Mouse (Mus musculus) embryonic facial prominence, embryonic 14.5 days (tissue): ENCODE measurements around the gene Nadk2. TPM values are rescaled to one million over a fixed set of nuclear protein-coding genes. Genes with fewer than 3 reads are reported as not detected.

Experiments used
- ATAC-seq: fragments of 200-750 bp; cut with Nextera tagmentation; 2 replicates; pipeline ENCODE4 v1.8.0; 2017; ENCODE audit warnings: low read depth, moderate number of reproducible peaks, moderate TSS enrichment
- DNase-seq: peaks from one replicate; pipeline ENCODE4 v3.0.0-alpha.2; 2015; ENCODE audit warnings: low spot score
- H3K27ac ChIP-seq: fragments of 300-500 bp; sonication (generic); replicated peaks from 2 replicates; pipeline ENCODE4 v1.5.1; 2014; ENCODE audit warnings: low read depth, mild to moderate bottlenecking, low read length, moderate library complexity
- H3K27me3 ChIP-seq: fragments of 300-500 bp; sonication (generic); replicated peaks from 2 replicates; pipeline ENCODE4 v1.6.1; 2014; ENCODE audit warnings: low read length; ENCODE audit not compliant: control insufficient read depth, insufficient read depth
- H3K36me3 ChIP-seq: fragments of 300-500 bp; sonication (generic); 2 replicates; pipeline ENCODE4 v1.6.1; 2014; ENCODE audit warnings: low read length, mixed read lengths; ENCODE audit not compliant: control insufficient read depth, insufficient read depth
- H3K4me1 ChIP-seq: fragments of 300-500 bp; sonication (generic); 2 replicates; pipeline ENCODE4 v1.6.1; 2014; ENCODE audit warnings: antibody characterized with exemption, low read length; ENCODE audit not compliant: control insufficient read depth, insufficient read depth
- H3K4me2 ChIP-seq: fragments of 300-500 bp; sonication (generic); 2 replicates; pipeline ENCODE4 v1.6.1; 2014; ENCODE audit warnings: low read depth, mild to moderate bottlenecking, low read length, moderate library complexity, mixed read lengths
- H3K4me3 ChIP-seq: fragments of 300-500 bp; sonication (generic); 2 replicates; pipeline ENCODE4 v1.5.1; 2014; ENCODE audit warnings: low read depth, mild to moderate bottlenecking, low read length
- H3K9ac ChIP-seq: fragments of 300-500 bp; sonication (generic); 2 replicates; pipeline ENCODE4 v1.6.1; 2014; ENCODE audit warnings: low read depth, mild to moderate bottlenecking, low read length, moderate library complexity, mixed read lengths
- H3K9me3 ChIP-seq: fragments of 300-500 bp; sonication (generic); 2 replicates; pipeline ENCODE4 v1.6.1; 2016; ENCODE audit warnings: low read length; ENCODE audit not compliant: control insufficient read depth
- WGBS: fragments of 180-500 bp; shearing (Covaris S2); extraction: QIAGEN DNeasy Blood & Tissue Kit; methylation state at CpG from one replicate; pipeline ENCODE4 v1.1.7; 2014; 5-methylcytosine and 5-hydroxymethylcytosine counted together
- polyA plus RNA-seq: library from polyadenylated mRNA; unstranded; fragments of >200 nt; fragmentation: Nextera tagmentation; extraction: Ambion mirVana; gene quantifications from 2 replicates; pipeline ENCODE4 v1.2.1, GENCODE M21; 2014

Gene Nadk2
- polyA plus RNA-seq, 1 experiment from 2014 or later, result 26.6 TPM

GRCm38 (mm10) chr15:9073067-9073608 lies 2.1 kb downstream of the Nadk2 start:
- H3K27ac ChIP-seq, result 0 out of 2 replicates have a peak overlapping the region, but pooled peaks have one; percentile 93
- peak overlapping the region; percentile 88 for H3K4me3 ChIP-seq
- peaks cover 21% of the 10 kb centered on the region for H3K4me1 ChIP-seq
- peak overlapping the region; percentile 95 for H3K9ac ChIP-seq
- peak overlapping the region; percentile 76 for H3K4me2 ChIP-seq
- DNase-seq, result no peak
- H3K9me3 ChIP-seq, result no peaks in the 10 kb centered on the region
- H3K36me3 ChIP-seq, result no peaks in the 10 kb centered on the region
- WGBS, result 43% methylated on average over 12 of the region's 12 CpGs
- ATAC-seq, result no peak
- no peaks in the 10 kb centered on the region for H3K27me3 ChIP-seq

- ATAC-seq, result no peak
Observed at GRCm38 (mm10) chr15:9073684-9074083, 2.6 kb downstream of the Nadk2 start.

GRCm38 (mm10) chr15:9074139-9074538 lies 3.1 kb downstream of the Nadk2 start:
- Histone ChIP-seq H3K27ac (no peak overlapping the region), H3K27me3 (no peaks in the 10 kb centered on the region), H3K4me1 (peaks cover 28% of the 10 kb centered on the region), H3K9ac (no peak overlapping the region), H3K4me2 (no peak overlapping the region), H3K36me3 (no peaks in the 10 kb centered on the region), H3K9me3 (no peaks in the 10 kb centered on the region), H3K4me3 (no peak overlapping the region)
- ATAC-seq (no peak), DNase-seq (no peak)
- WGBS, result 28% methylated on average over 2 of the region's 2 CpGs

More at GRCm38 (mm10) chr15:9073684-9074083, 2.6 kb downstream of the Nadk2 start:
- no peak overlapping the region for H3K27ac ChIP-seq
- H3K4me2 ChIP-seq, result peak overlapping the region; percentile 76
- H3K4me3 ChIP-seq, result no peak overlapping the region
- DNase-seq, result no peak
- no peaks in the 10 kb centered on the region for H3K9me3 ChIP-seq
- no peaks in the 10 kb centered on the region for H3K36me3 ChIP-seq
- H3K4me1 ChIP-seq, result peaks cover 25% of the 10 kb centered on the region
- H3K27me3 ChIP-seq, result no peaks in the 10 kb centered on the region
- H3K9ac ChIP-seq, result no peak overlapping the region
- 84% methylated on average over 5 of the region's 5 CpGs for WGBS

GRCm38 (mm10) chr15:9074671-9075070 lies 3.6 kb downstream of the Nadk2 start:
- no peak overlapping the region for H3K27ac ChIP-seq
- no peak overlapping the region; the same call in 1 of the 2 replicates for H3K4me2 ChIP-seq
- WGBS, result 21% methylated on average over 4 of the region's 4 CpGs
- no peak overlapping the region for H3K4me3 ChIP-seq
- H3K36me3 ChIP-seq, result no peaks in the 10 kb centered on the region
- no peaks in the 10 kb centered on the region for H3K27me3 ChIP-seq
- DNase-seq (no peak), ATAC-seq (no peak)
- H3K9me3 ChIP-seq, result no peaks in the 10 kb centered on the region
- peaks cover 32% of the 10 kb centered on the region for H3K4me1 ChIP-seq
- H3K9ac ChIP-seq, result no peak overlapping the region

- Histone ChIP-seq H3K9ac (0 out of 2 replicates have a peak overlapping the region, but pooled peaks have one; percentile 0), H3K4me3 (no peak overlapping the region), H3K9me3 (no peaks in the 10 kb centered on the region), H3K27ac (no peak overlapping the region; the same call in 1 of the 2 replicates), H3K4me2 (no peak overlapping the region), H3K36me3 (no peaks in the 10 kb centered on the region), H3K4me1 (peaks cover 29% of the 10 kb centered on the region), H3K27me3 (no peaks in the 10 kb centered on the region)
- 57% methylated on average over 14 of the region's 14 CpGs for WGBS
- DNase-seq (no peak), ATAC-seq (no peak)
Observed at GRCm38 (mm10) chr15:9075608-9076200, 4.6 kb downstream of the Nadk2 start.

GRCm38 (mm10) chr15:9078481-9079300 lies 7.6 kb downstream of the Nadk2 start:
- DNase-seq, result no peak
- Histone ChIP-seq H3K4me3 (no peak overlapping the region), H3K4me1 (peaks cover 17% of the 10 kb centered on the region), H3K27ac (0 out of 2 replicates have a peak overlapping the region, but pooled peaks have one; percentile 1), H3K9ac (no peak overlapping the region; the same call in 1 of the 2 replicates), H3K27me3 (no peaks in the 10 kb centered on the region), H3K4me2 (no peak overlapping the region), H3K36me3 (0 out of 2 replicates have a peak, but pooled peaks cover 6% of the 10 kb centered on the region), H3K9me3 (no peaks in the 10 kb centered on the region)
- 70% methylated on average over 12 of the region's 12 CpGs for WGBS
- ATAC-seq, result no peak

- Histone ChIP-seq H3K9me3 (no peaks in the 10 kb centered on the region), H3K27ac (0 out of 2 replicates have a peak overlapping the region, but pooled peaks have one; percentile 1), H3K4me3 (no peak overlapping the region), H3K4me2 (no peak overlapping the region), H3K4me1 (peaks cover 14% of the 10 kb centered on the region), H3K27me3 (no peaks in the 10 kb centered on the region), H3K36me3 (0 out of 2 replicates have a peak, but pooled peaks cover 15% of the 10 kb centered on the region), H3K9ac (no peak overlapping the region)
- DNase-seq, result no peak
- WGBS, result 47% methylated on average over 5 of the region's 5 CpGs
- no peak for ATAC-seq
Observed at GRCm38 (mm10) chr15:9079626-9080025, 8.6 kb downstream of the Nadk2 start.

- no peak overlapping the region for H3K4me3 ChIP-seq
- no peak overlapping the region for H3K4me2 ChIP-seq
- DNase-seq (no peak), ATAC-seq (no peak; the same call in 1 of the 2 replicates)
- no peaks in the 10 kb centered on the region for H3K27me3 ChIP-seq
- no peak overlapping the region for H3K27ac ChIP-seq
- WGBS, result 58% methylated on average over 4 of the region's 4 CpGs
- 0 out of 2 replicates have a peak, but pooled peaks cover 18% of the 10 kb centered on the region for H3K36me3 ChIP-seq
- H3K9me3 ChIP-seq, result no peaks in the 10 kb centered on the region
- peaks cover 11% of the 10 kb centered on the region for H3K4me1 ChIP-seq
- no peak overlapping the region for H3K9ac ChIP-seq
Observed at GRCm38 (mm10) chr15:9080206-9080605, 9.1 kb downstream of the Nadk2 start.
